Comparison of ENCODE assay signal across 15 mouse cellular contexts in genomic region chr4:145283441-145283840, GRCm38 (mm10). TPM values are rescaled to one million over a fixed set of nuclear protein-coding genes. Genes with fewer than 3 reads are reported as not detected.
"Had no signal": no experiment of that assay in that cellular context is flagged by ENCODE, and none has a peak within 500 bp of the region (broad histone marks: within the 10 kb centered on the region; RNA-seq: fewer than 3 reads in every experiment).

No protein-coding gene starts in this region.

- H3K4me2 ChIP-seq: limb, embryonic 12.5 days; liver, embryonic 13.5 days; lung, embryonic 15.5 days; midbrain, embryonic 12.5 days; neural tube, embryonic 13.5 days; stomach, embryonic 15.5 days had no signal

- H3K27ac ChIP-seq: kidney, postnatal 0 days; limb, embryonic 12.5 days; liver, embryonic 13.5 days; lung, embryonic 15.5 days; midbrain, embryonic 12.5 days; neural tube, embryonic 13.5 days; stomach, embryonic 15.5 days had no signal

- H3K4me1 ChIP-seq: limb, embryonic 12.5 days; liver, embryonic 13.5 days; lung, embryonic 15.5 days; midbrain, embryonic 12.5 days; neural tube, embryonic 13.5 days; stomach, embryonic 15.5 days had no signal

- H3K36me3 ChIP-seq: limb, embryonic 12.5 days; liver, embryonic 13.5 days; lung, embryonic 15.5 days; midbrain, embryonic 12.5 days; neural tube, embryonic 13.5 days; stomach, embryonic 15.5 days had no signal

- H3K9ac ChIP-seq: limb, embryonic 12.5 days; liver, embryonic 13.5 days; liver, postnatal 0 days; lung, embryonic 15.5 days; midbrain, embryonic 12.5 days; neural tube, embryonic 13.5 days; stomach, embryonic 15.5 days had no signal

- H3K4me3 ChIP-seq: limb, embryonic 12.5 days; liver, embryonic 13.5 days; lung, embryonic 15.5 days; midbrain, embryonic 12.5 days; neural tube, embryonic 13.5 days; stomach, embryonic 15.5 days had no signal

- H3K27me3 ChIP-seq: limb, embryonic 12.5 days; liver, embryonic 13.5 days; lung, embryonic 15.5 days; midbrain, embryonic 12.5 days; neural tube, embryonic 13.5 days; stomach, embryonic 15.5 days had no signal

- DNase-seq: kidney, adult 9 months; kidney, postnatal 36 days; layer of hippocampus, adult 9-11 months; liver; liver, embryonic 13.5 days; liver, postnatal 0 days; right cerebral cortex, postnatal 14 days; thymus, adult 2 months; thymus, postnatal 25 days had no signal

- H3K9me3 ChIP-seq: limb, embryonic 12.5 days; liver, embryonic 13.5 days; lung, embryonic 15.5 days; midbrain, embryonic 12.5 days; neural tube, embryonic 13.5 days; stomach, embryonic 15.5 days had no signal

RNA-seq across cellular contexts. Expression of gene Tnfrsf8, which starts 31.5 kb away (rescaled TPM):
- polyA plus RNA-seq: liver, embryonic 13.5 days; midbrain, embryonic 12.5 days; neural tube, embryonic 13.5 days had no signal
